Mouse (Mus musculus) gastrocnemius, postnatal 14 days (tissue): ENCODE results near the gene Rhox2b. TPM values are rescaled to one million over a fixed set of nuclear protein-coding genes. Genes with fewer than 3 reads are reported as not detected.
"Not testable (repeated sequence)": the region's sequence is repeated elsewhere in the genome, so short reads cannot be mapped to it uniquely, and the experiment has no call there.

ENCODE experiments used
- DNase-seq: peaks from one replicate; pipeline ENCODE4 v3.0.0; 2021; ENCODE audit warnings: mixed read lengths
- intact Hi-C: fragments of 180-260 bp; cut with DNase I; formaldehyde crosslinking; loops from one replicate; pipeline ENCODE4 v1.15.1; 2025; ENCODE audit warnings: low total_unique reads
- long read RNA-seq, 2 experiments: library from polyadenylated mRNA; stranded (forward); transcript quantifications; one replicate each; pipeline ENCODE4 v2.0.0; 2021
- total RNA-seq, 2 experiments: library from RNA; stranded (reverse); gene quantifications; 2 replicates each; pipeline ENCODE4 v1.2.3; 2021

Rhox2b gene
- total RNA-seq, result not detected
- long read RNA-seq, experiment 1, result 0 reads
- long read RNA-seq, experiment 2, result 0 reads

DNA sequence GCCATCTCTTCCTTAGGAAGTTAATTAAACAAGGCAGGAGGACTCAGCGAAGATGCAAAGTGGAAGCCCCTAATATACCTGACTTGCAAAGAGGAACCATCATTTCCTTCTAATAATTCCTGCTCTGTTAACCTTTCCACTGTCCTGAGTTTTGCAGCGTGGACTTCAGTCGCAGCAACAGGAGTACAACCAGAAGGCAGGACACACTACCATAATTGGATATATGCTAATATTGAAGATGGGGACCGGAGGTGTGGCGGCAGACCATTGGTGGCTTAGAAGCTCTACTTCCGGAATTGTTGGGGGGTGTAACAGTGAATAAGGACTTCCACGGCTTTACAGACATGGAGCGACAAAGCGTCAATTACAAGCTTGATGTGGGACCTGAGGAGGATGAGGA lies at the start of gene Rhox2b:
Rhox2b (plus strand) TSS at position 301 of the 400 bp plus-strand sequence.
- DNase-seq, intact Hi-C loops: not testable (repeated sequence)

DNA sequence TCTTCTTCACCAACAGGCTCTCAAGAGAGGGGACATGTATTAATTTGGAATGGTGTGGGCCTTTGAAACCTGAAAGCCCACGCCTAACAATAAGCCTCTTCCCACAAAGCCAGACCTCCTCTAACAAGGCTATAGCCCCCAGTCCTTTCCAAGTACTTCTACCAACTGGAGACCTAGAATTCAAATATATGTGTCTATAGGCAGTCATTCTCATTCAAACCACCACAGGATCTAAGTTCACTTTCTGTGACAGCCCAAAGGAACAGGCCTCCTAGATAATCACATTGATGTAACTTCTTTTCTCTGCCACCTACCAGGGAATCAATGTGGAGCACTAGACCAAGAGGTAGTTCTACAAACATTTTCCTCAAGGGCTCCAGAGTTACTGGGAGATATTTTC lies 32.1 kb upstream of the Rhox2b start, which contains the start of gene Rhox3a2:
Rhox3a2 (plus strand) TSS at position 301 of the 400 bp plus-strand sequence.
- DNase-seq, intact Hi-C loops: not testable (repeated sequence)

DNA sequence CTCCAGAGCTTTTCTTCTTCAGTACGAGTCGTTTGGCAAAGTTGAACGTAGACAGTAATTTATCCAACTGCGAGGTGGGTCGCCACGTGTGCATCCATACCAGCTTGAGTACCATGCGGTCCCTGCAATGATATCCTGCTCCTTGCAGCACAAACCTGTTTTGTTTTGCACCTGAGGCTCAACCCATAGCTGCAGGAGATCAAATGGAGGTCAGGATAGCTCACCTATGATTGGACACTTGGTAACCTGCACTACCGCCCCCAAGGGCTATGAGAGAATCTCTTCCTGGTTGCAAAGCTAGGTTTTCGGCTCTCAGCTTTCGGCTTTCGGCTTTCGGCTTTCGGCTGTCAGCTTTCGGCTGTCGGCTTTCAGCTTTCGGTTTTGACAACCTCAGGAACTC lies 21.3 kb upstream of the Rhox2b start, which contains the start of gene Rhox4a2:
Rhox4a2 (plus strand) TSS at position 301 of the 400 bp plus-strand sequence.
- DNase-seq, intact Hi-C loops: not testable (repeated sequence)

DNA sequence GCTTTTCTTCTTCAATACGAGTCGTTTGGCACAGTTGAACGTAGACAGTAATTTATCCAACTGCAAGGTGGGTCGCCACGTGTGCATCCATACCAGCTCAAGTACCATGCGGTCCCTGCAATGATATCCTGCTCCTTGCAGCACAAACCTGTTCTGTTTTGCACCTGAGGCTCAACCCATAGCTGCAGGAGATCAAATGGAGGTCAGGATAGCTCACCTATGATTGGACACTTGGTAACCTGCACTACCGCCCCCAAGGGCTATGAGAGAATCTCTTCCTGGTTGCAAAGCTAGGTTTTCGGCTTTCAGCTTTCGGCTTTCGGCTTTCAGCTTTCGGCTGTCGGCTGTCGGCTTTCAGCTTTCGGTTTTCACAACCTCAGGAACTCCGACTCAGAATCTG lies 20.3 kb downstream of the Rhox2b start, which contains the start of gene Rhox4b:
Rhox4b (plus strand) TSS at position 301 of the 400 bp plus-strand sequence.
- intact Hi-C loops, DNase-seq: not testable (repeated sequence)

DNA sequence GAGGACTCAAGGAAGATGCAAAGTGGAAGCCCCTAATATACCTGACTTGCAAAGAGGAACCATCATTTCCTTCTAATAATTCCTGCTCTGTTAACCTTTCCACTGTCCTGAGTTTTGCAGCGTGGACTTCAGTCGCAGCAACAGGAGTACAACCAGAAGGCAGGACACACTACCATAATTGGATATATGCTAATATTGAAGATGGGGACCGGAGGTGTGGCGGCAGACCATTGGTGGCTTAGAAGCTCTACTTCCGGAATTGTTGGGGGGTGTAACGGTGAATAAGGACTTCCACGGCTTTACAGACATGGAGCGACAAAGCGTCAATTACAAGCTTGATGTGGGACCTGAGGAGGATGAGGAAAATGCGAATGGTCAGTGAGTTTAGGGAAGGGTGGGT lies 41.5 kb downstream of the Rhox2b start, which contains the start of gene Rhox2c:
Rhox2c (plus strand) TSS at position 301 of the 400 bp plus-strand sequence.
- intact Hi-C loops, result not testable (repeated sequence)

DNA sequence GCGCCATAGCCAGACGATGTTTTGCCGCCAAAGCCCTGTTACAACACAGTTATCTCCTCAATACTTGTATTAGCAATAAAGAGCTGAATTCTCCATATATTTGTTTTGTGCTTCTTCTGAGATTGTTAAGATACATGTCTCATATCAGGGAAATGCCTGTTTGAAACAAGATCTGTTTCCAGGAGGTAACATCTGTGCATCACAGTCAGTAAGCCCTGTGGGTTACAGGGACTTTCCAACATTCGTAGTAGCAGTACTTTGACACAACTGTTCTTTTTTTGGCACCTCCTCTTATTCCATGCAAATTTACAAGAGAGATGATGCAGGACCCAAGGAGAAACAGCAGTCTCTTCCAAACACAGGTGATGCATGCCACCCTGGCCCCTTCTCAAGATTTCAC lies 46.4 kb downstream of the Rhox2b start, which contains the start of gene Rhox3c:
Rhox3c (plus strand) TSS at position 301 of the 400 bp plus-strand sequence.
- DNase-seq, intact Hi-C loops: not testable (repeated sequence)

More for the DNA sequence above, 41.5 kb downstream of the Rhox2b start, which contains the start of gene Rhox2c:
- not testable (repeated sequence) for DNase-seq

Other genes with a start within 250 kb of the Rhox2b start
- gene Akap14, start 243.2 kb upstream of the Rhox2b start, total RNA-seq, result not detected
- gene Ndufa1, start 220.9 kb upstream of the Rhox2b start, total RNA-seq, result 100 to 1,000 TPM; 346 to 390 TPM
- 1 to 10 TPM; 1.8 to 2.4 TPM for gene Rnf113a1, start 220.8 kb upstream of the Rhox2b start, total RNA-seq
- not detected for gene Gm9, start 201.0 kb upstream of the Rhox2b start, total RNA-seq
- gene Rhox1, start 189.8 kb upstream of the Rhox2b start, total RNA-seq, result not detected
- not detected for gene Rhox2a, start 167.1 kb upstream of the Rhox2b start, total RNA-seq
- not detected for gene Rhox3a, start 162.1 kb upstream of the Rhox2b start, total RNA-seq
- gene Rhox4a, start 146.7 kb upstream of the Rhox2b start, total RNA-seq, result not detected
- gene Rhox3a2, start 32.0 kb upstream of the Rhox2b start, total RNA-seq, result under 1 TPM in 1 of 2 experiments, not detected in 1; 0.35 TPM
- not detected for gene Rhox4a2, start 21.2 kb upstream of the Rhox2b start, total RNA-seq
- not detected for gene Rhox4b, start 20.4 kb downstream of the Rhox2b start, total RNA-seq
- gene Rhox2c, start 41.6 kb downstream of the Rhox2b start, total RNA-seq, result not detected
- gene Rhox3c, start 46.5 kb downstream of the Rhox2b start, total RNA-seq, result not detected
- not detected for gene Rhox4c, start 68.3 kb downstream of the Rhox2b start, total RNA-seq
- not detected for gene Rhox2d, start 81.4 kb downstream of the Rhox2b start, total RNA-seq
- gene Rhox4d, start 102.3 kb downstream of the Rhox2b start, total RNA-seq, result not detected
- not detected for gene Rhox2e, start 118.4 kb downstream of the Rhox2b start, total RNA-seq
- gene Rhox3e, start 130.0 kb downstream of the Rhox2b start, total RNA-seq, result not detected
- gene Rhox4e, start 145.3 kb downstream of the Rhox2b start, total RNA-seq, result not detected
- gene Rhox2f, start 159.3 kb downstream of the Rhox2b start, total RNA-seq, result not detected
- gene Rhox3f, start 168.9 kb downstream of the Rhox2b start, total RNA-seq, result not detected
- not detected for gene Rhox4f, start 195.6 kb downstream of the Rhox2b start, total RNA-seq
- gene Rhox3g, start 216.5 kb downstream of the Rhox2b start, total RNA-seq, result not detected
- not detected for gene Rhox2g, start 231.4 kb downstream of the Rhox2b start, total RNA-seq
- not detected for gene Rhox4g, start 239.3 kb downstream of the Rhox2b start, total RNA-seq